Mouse (Mus musculus) olfactory bulb, adult 2 months (tissue): ENCODE results near the gene Limch1.

ENCODE experiments used
- CTCF ChIP-seq: fragments of 200-500 bp; IDR thresholded peaks from 2 replicates; pipeline ENCODE4 v1.5.1; 2012; ENCODE audit warnings: low read depth, mild to moderate bottlenecking, low read length, moderate library complexity; ENCODE audit not compliant: insufficient read depth
- POLR2A ChIP-seq: fragments of 200-500 bp; IDR thresholded peaks from 2 replicates; pipeline ENCODE4 v1.6.1; 2012; ENCODE audit warnings: mild to moderate bottlenecking, low read depth, low read length, moderate library complexity; ENCODE audit not compliant: insufficient read depth

DNA sequence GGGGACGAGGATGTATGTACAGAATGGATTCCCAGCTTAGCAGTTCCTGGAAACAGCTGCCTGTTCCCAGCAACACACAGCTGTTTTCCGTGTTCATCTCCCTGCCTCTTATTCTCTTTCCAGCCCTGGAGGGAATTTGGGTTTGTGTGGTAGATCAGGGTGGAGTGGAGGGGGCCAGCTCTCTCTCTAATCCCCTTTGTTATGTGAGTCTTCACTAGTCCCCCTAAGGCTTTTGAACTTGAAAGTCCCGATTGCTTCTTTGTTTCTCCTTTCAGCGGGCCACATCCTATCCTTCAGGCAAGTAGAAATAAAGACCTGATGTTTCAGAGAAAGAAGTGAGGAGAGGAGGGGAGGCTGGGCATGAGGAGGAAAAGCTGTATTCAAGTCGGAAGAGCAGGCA lies 24.7 kb upstream of the Limch1 start:
- no peak for TF ChIP-seq POLR2A
- TF ChIP-seq CTCF: no peak
